Mouse (Mus musculus): Measurements from ENCODE around the gene Gm36079. TPM values are rescaled to one million over a fixed set of nuclear protein-coding genes. Genes with fewer than 3 reads are reported as not detected.
"Not testable (repeated sequence)": the region's sequence is repeated elsewhere in the genome, so short reads cannot be mapped to it uniquely, and the experiment has no call there.

Gene Gm36079
- polyA plus RNA-seq, 1 experiment from 2014 or later, result not detected

DNA sequence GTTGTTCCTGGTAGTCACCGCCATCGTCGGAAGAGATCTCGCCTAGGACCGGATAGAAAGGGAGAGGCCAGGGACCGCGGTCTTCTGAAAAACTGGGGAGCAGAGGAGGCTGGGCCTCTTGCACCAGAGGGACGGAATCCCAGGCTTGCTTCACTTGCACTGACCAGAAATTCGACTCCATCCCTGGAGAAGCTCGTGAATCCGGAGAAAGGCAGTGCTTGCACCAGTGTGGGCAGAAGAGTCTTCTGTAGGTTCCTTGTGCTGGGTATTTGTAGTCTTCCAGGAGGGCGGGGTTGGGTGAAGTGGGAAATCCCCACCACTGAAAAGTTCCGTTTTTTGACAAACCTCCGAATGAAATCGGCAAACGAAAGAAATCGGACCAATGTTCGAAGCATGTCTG lies 8.3 kb upstream of the Gm36079 start:
- not testable (repeated sequence) for ATAC-seq (ENCODE audit: insufficient number of reproducible peaks, low FRiP score, low TSS enrichment, low read depth); H3K9ac ChIP-seq; H3K4me3 ChIP-seq; H3K27ac ChIP-seq; H3K4me1 ChIP-seq; H3K36me3 ChIP-seq; H3K9me3 ChIP-seq; H3K4me2 ChIP-seq
- peaks cover 16% of the 10 kb centered on the region for H3K27me3 ChIP-seq
- under 1% methylated on average over 11 of the region's 18 CpGs for WGBS

DNA sequence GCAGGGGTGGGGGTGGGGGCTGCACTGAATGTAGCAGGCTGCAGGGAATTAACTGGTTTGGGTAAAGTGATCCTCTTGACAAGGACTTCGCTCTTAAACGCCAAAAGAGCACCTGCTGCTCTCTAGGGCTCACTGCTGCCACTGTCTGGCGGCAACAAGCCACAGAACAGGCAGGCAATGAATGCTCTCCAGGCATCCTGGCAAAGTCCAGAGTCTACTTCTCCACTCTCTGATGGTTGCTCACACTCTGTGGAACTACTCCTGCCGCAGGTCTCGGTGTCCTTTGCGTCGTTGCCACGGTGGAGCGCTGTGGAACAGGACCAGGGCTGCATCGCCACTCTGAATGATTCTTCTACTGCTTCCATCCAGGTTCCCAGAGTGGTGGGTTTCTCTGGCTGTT lies 7.8 kb upstream of the Gm36079 start:
- H3K4me1 ChIP-seq; H3K36me3 ChIP-seq; ATAC-seq (ENCODE audit: insufficient number of reproducible peaks, low FRiP score, low TSS enrichment, low read depth); H3K27ac ChIP-seq; H3K9me3 ChIP-seq; H3K4me3 ChIP-seq; H3K4me2 ChIP-seq; H3K9ac ChIP-seq: not testable (repeated sequence)
- 2% methylated on average over 3 of the region's 10 CpGs for WGBS
- H3K27me3 ChIP-seq, result peaks cover 16% of the 10 kb centered on the region

DNA sequence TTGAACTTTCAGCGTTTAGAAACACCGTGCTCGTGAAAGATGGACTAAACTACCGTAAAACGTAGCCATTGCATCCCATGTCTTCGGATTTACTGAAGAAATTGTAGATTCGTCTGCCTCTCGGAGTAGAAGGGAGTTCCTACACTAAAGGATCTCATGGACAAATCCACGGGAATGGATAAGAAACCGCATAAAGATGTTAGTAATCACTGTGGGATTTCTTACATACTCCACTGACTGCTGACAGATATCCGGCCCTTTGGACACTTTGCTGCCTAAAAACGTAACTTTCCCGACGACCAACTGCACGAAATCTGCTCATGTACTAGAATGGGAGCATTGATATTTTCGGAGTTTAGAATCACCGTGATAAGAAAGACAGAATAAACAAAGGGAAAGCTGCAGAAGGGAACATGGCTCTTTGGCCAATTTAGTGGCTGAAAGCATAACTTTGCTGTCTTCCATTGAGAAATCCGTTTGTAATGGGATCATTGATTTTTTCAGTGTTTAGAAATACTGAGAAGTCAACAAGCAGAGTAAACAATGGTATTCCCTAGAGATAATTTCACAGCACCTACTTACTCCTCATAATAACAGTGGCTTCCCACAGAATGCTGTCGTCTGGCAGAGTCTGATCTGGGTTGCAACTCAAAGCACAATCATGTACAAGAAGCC lies 6.8 kb upstream of the Gm36079 start:
- peaks cover 16% of the 10 kb centered on the region for H3K27me3 ChIP-seq
- not testable (repeated sequence) for H3K27ac ChIP-seq; ATAC-seq (ENCODE audit: insufficient number of reproducible peaks, low FRiP score, low TSS enrichment, low read depth); H3K4me1 ChIP-seq; H3K4me2 ChIP-seq; H3K36me3 ChIP-seq; H3K9ac ChIP-seq; H3K4me3 ChIP-seq; H3K9me3 ChIP-seq
- 1% methylated on average over 19 of the region's 19 CpGs for WGBS

DNA sequence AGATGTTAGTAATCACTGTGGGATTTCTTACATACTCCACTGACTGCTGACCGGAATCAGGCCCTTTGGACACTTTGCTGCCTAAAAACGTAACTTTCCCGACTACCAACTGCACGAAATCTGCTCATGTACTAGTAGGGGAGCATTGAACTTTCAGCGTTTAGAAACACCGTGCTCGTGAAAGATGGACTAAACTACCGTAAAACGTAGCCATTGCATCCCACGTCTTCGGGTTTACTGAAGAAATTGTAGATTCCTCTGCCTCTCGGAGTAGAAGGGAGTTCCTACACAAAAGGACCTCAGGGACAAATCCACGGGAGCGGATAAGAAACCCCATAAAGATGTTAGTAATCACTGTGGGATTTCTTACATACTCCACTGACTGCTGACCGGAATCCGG lies 4.9 kb upstream of the Gm36079 start:
- not testable (repeated sequence) for H3K4me3 ChIP-seq; ATAC-seq (ENCODE audit: insufficient number of reproducible peaks, low FRiP score, low TSS enrichment, low read depth); H3K27ac ChIP-seq; H3K9ac ChIP-seq; H3K4me1 ChIP-seq; H3K9me3 ChIP-seq; H3K4me2 ChIP-seq; H3K36me3 ChIP-seq; H3K27me3 ChIP-seq
- WGBS, result 3% methylated on average over 16 of the region's 16 CpGs

DNA sequence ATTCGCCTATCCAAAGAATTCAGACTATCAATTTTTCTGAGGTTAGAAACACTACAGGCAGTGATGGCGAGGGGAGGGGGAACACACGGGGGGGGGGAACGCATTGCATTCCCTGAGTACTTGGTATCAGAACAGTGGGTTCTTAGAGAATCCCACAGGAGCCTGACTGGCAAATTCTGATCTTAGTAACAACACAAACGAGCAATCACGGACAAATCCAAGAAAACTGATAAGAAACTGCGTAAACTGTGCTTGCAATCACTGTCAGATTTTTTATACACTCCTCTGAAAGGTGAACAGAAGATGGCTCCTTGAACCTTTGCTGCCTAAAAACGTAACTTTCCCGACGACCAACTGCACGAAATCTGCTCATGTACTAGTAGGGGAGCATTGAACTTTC lies 557 bp upstream of the Gm36079 start:
- not testable (repeated sequence) for H3K9me3 ChIP-seq; H3K36me3 ChIP-seq; H3K27ac ChIP-seq; H3K4me2 ChIP-seq; H3K9ac ChIP-seq; H3K4me1 ChIP-seq; ATAC-seq (ENCODE audit: insufficient number of reproducible peaks, low FRiP score, low TSS enrichment, low read depth); H3K4me3 ChIP-seq
- peaks cover 14% of the 10 kb centered on the region; the same call in 1 of the 2 replicates for H3K27me3 ChIP-seq
- WGBS, result under 1% methylated on average over 11 of the region's 11 CpGs

DNA sequence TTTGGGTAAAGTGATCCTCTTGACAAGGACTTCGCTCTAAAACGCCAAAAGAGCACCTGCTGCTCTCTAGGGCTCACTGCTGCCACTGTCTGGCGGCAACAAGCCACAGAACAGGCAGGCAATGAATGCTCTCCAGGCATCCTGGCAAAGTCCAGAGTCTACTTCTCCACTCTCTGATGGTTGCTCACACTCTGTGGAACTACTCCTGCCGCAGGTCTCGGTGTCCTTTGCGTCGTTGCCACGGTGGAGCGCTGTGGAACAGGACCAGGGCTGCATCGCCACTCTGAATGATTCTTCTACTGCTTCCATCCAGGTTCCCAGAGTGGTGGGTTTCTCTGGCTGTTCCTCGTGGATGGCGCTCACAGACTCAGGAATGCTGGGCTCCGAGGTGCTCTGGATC lies 438 bp downstream of the Gm36079 start:
- H3K9me3 ChIP-seq; H3K36me3 ChIP-seq; H3K4me3 ChIP-seq; H3K4me1 ChIP-seq; H3K27ac ChIP-seq; ATAC-seq (ENCODE audit: insufficient number of reproducible peaks, low FRiP score, low TSS enrichment, low read depth); H3K4me2 ChIP-seq; H3K9ac ChIP-seq: not testable (repeated sequence)
- WGBS, result 2% methylated on average over 4 of the region's 13 CpGs
- peaks cover 14% of the 10 kb centered on the region; the same call in 1 of the 2 replicates for H3K27me3 ChIP-seq

DNA sequence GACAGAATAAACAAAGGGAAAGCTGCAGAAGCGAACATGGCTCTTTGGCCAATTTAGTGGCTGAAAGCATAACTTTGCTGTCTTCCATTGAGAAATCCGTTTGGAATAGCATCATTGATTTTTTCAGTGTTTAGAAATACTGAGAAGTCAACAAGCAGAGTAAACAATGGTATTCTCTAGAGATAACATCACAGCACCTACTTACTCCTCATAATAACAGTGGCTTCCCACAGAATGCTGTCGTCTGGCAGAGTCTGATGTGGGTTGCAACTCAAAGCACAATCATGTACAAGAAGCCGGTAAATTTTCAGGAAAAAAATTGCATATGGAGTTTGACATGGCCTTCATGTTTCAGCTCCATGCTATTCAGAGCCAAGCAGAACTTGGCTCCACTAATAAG lies 1.2 kb downstream of the Gm36079 start:
- not testable (repeated sequence) for H3K9ac ChIP-seq; H3K27ac ChIP-seq; H3K4me1 ChIP-seq; H3K4me2 ChIP-seq; H3K36me3 ChIP-seq; H3K4me3 ChIP-seq; ATAC-seq (ENCODE audit: insufficient number of reproducible peaks, low FRiP score, low TSS enrichment, low read depth); H3K9me3 ChIP-seq
- WGBS, result 9% methylated on average over 4 of the region's 4 CpGs
- peaks cover 14% of the 10 kb centered on the region; the same call in 1 of the 2 replicates for H3K27me3 ChIP-seq

DNA sequence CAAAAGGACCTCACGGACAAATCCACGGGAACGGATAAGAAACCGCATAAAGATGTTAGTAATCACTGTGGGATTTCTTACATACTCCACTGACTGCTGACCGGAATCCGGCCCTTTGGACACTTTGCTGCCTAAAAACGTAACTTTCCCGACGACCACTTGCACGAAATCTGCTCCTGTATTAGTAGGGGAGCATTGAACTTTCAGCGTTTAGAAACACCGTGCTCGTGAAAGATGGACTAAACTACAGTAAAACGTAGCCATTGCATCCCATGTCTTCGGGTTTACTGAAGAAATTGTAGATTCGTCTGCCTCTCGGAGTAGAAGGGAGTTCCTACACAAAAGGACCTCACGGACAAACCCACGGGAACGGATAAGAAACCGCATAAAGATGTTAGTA lies 1.8 kb downstream of the Gm36079 start:
- peaks cover 14% of the 10 kb centered on the region; the same call in 1 of the 2 replicates for H3K27me3 ChIP-seq
- not testable (repeated sequence) for H3K9ac ChIP-seq; H3K9me3 ChIP-seq; H3K4me1 ChIP-seq; H3K4me2 ChIP-seq; ATAC-seq (ENCODE audit: insufficient number of reproducible peaks, low FRiP score, low TSS enrichment, low read depth); H3K4me3 ChIP-seq; H3K36me3 ChIP-seq; H3K27ac ChIP-seq
- WGBS, result 3% methylated on average over 21 of the region's 21 CpGs

DNA sequence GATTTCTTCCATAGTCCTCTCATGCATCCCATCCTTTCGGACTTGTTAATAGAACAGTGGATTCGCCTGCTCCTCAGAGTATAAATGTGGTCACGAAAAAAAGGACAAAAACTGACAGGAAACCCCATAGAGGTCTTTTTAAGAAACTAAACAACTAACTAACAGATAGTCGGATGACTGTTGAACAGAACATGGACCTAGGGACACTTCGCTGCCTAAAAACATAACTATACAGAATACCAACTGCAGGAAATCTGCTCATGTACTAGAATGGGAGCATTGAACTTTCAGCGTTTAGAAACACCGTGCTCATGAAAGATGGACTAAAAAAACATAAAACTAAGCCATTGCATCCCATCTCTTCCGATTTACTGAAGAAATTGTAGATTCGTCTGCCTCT lies 2.2 kb downstream of the Gm36079 start:
- not testable (repeated sequence) for H3K27ac ChIP-seq; H3K4me1 ChIP-seq; H3K9me3 ChIP-seq; H3K9ac ChIP-seq; H3K4me2 ChIP-seq; H3K36me3 ChIP-seq; H3K4me3 ChIP-seq; ATAC-seq (ENCODE audit: insufficient number of reproducible peaks, low FRiP score, low TSS enrichment, low read depth)
- peaks cover 14% of the 10 kb centered on the region; the same call in 1 of the 2 replicates for H3K27me3 ChIP-seq
- WGBS, result 10% methylated on average over 9 of the region's 9 CpGs

DNA sequence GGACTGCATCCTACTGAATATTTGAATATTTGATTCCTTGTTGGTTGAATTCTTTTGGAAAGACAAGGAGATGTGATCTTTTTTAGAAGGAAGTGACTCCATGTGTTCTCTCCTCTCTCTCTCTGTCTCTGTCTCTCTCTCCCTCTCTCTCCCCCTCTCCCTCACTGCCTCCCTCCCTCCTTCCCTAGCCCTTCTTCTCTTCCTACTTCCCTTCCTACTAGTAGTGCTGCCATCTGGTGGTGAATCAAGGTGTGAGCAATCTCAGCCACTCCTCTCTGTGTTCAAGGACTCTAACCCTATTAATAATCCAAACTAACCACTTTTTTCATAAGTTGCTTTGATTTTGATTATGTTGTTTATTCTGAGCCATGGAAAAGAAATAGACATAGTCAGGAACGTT lies 5.3 kb downstream of the Gm36079 start:
- H3K9ac ChIP-seq; ATAC-seq (ENCODE audit: insufficient number of reproducible peaks, low FRiP score, low TSS enrichment, low read depth); H3K36me3 ChIP-seq; H3K9me3 ChIP-seq; H3K4me1 ChIP-seq; H3K27ac ChIP-seq; H3K4me3 ChIP-seq; H3K4me2 ChIP-seq: not testable (repeated sequence)
- H3K27me3 ChIP-seq, result peaks cover 14% of the 10 kb centered on the region; the same call in 1 of the 2 replicates
- no CpG with 5 or more reads among the region's 1 CpGs for WGBS

DNA sequence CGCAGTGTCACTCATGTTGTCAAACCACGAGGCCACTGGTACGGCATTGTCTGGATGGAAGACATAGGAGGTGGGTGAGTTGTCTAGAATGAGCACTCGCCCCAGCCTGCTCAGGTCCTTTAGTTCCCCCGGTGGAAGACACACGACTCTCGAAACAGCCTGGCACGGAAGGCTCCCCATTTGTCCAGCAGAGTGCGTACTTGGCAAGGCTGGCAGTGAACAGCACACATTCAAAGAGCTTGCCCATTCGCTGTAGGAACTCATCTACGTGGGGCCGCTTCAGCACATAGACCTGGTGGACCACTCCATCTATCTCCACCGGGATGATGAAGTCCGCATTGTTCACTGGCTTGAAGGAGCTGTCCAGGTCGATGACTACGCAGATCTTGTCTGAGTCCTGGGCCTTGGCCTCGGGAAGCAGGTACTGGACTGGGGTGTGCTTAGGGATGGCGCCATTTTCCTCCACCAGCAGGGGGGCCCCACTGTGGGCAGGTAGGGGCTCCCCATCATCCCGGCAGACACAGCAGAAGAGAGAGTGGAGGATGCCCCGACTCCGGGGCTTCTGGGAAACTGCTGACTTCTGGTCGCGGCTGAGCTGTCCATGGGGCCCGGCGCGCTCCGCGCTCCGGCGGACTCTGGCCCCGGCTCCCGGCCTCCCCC lies 11.3 kb downstream of the Gm36079 start:
- H3K27ac ChIP-seq, H3K4me3 ChIP-seq, H3K4me1 ChIP-seq, H3K36me3 ChIP-seq, H3K9ac ChIP-seq, H3K9me3 ChIP-seq, H3K27me3 ChIP-seq, H3K4me2 ChIP-seq: not testable (repeated sequence)
- 6% methylated on average over 6 of the region's 32 CpGs for WGBS
- 0 out of 2 replicates have a peak, but pooled peaks have one; percentile 40 for ATAC-seq (ENCODE audit: insufficient number of reproducible peaks, low FRiP score, low TSS enrichment, low read depth)

DNA sequence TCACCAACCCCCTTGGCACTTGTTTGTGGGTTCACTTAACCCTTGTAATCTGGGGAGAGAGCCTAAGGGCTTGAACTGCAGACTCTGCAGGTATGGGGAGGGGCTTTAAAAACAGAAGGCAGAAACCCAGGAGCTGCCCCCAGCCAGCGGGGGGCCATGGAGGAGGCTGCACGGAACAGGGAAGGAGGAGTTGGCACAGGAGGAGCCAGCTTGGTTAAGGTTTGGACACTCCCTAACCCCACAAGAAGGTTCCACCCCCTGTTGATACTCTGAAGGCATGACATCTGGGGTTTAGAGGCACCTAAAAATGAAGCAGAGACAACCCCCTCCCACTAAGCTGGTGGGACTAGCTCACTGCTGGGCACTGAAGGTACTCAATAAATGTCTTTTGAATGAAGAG lies 12.8 kb downstream of the Gm36079 start:
- H3K27ac ChIP-seq; H3K4me3 ChIP-seq; H3K36me3 ChIP-seq; H3K9ac ChIP-seq; ATAC-seq (ENCODE audit: insufficient number of reproducible peaks, low FRiP score, low TSS enrichment, low read depth); H3K27me3 ChIP-seq; H3K9me3 ChIP-seq; H3K4me2 ChIP-seq; H3K4me1 ChIP-seq: not testable (repeated sequence)
- no CpG with 5 or more reads among the region's 2 CpGs for WGBS

All from limb, embryonic 15.5 days (tissue).